Comparison of ENCODE assay signal across 8 mouse cellular contexts in the genomic region with DNA sequence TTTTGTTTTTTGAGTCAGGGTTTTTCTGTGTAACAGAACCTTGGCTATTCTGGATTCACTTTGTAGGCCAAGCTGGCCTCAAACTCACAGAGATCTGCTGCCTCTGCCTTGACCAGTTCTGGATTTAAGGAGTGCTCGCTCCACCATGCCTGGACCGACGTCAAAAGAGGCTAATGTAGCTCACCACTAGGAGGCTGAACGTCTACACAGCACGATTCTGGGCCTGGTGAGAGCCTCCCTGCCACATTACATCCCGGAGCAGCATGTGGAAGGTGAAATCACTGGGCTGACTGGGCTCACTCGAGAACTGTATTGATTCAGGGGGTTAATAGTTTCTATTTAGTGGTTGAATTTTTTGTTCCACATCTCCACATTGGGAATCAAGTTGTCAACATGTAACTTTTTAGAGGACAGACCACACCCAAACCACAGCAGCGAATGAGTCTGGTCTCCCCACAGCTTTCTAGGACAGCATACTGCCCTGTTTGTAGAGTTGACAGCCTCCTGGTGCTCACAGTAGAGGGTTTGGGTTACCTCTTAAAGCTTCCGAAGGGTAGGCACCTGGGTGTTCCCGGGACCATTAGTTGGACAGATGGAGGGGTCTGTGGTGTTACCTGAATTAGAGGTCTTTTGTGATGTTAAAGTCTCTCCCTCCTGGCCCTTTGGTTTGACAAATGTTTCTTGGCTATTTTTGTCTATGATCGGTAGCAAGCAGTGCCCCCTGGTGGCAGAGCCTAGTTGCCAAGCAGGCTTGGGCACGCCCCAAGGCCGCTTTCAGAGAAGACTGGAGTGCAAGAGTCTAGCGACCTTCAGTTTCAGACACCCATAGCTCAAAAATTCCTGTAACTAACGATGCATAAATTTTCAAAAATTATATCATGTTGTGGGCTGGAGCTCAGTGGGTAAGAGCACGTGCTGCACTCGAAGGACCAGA. TPM values are rescaled to one million over a fixed set of nuclear protein-coding genes. Genes with fewer than 3 reads are reported as not detected.
DNase-seq lines count a peak whose midpoint lies in the region; ATAC-seq lines count a peak whose summit lies in the region.

No protein-coding gene starts in this region.

- no peaks in the 10 kb centered on the region for H3K4me1 ChIP-seq in forebrain, embryonic 10.5 days
- H3K4me1 ChIP-seq in forebrain, embryonic 13.5 days = no peaks in the 10 kb centered on the region

- no peak overlapping the region for H3K4me3 ChIP-seq in forebrain, embryonic 10.5 days
- no peak overlapping the region for H3K4me3 ChIP-seq in forebrain, embryonic 13.5 days

- no peak for ATAC-seq in forebrain, embryonic 13.5 days

- no peak overlapping the region for H3K9ac ChIP-seq in forebrain, embryonic 13.5 days

- H3K9me3 ChIP-seq in forebrain, embryonic 10.5 days = no peaks in the 10 kb centered on the region
- H3K9me3 ChIP-seq in forebrain, embryonic 13.5 days (replicated peaks) = no peaks in the 10 kb centered on the region

- H3K4me2 ChIP-seq in forebrain, embryonic 13.5 days = no peak overlapping the region

- no peaks in the 10 kb centered on the region for H3K36me3 ChIP-seq in forebrain, embryonic 10.5 days (replicated peaks)
- no peaks in the 10 kb centered on the region for H3K36me3 ChIP-seq in forebrain, embryonic 13.5 days (ENCODE audit: poor library complexity, severe bottlenecking)

- DNase-seq in forebrain, embryonic 10.5 days (ENCODE audit: extremely low spot score, low spot score) = peak; percentile 64
- peak; percentile 38 for DNase-seq in T-cell, adult 2 months (ENCODE audit: low spot score)
- DNase-seq in cerebellum, postnatal 4 days (ENCODE audit: low spot score in 2 of 2) = peak; percentile 33 to 60
- peak; percentile 68 to 82 for DNase-seq in heart, postnatal 14 days
- peak; percentile 52 to 83 for DNase-seq in layer of hippocampus, postnatal 25 days (ENCODE audit: extremely low spot score in 1 of 2, low spot score in 1 of 2)
- DNase-seq in mesoderm, embryonic 11.5 days (ENCODE audit: low read depth, low spot score) = peak; percentile 71
- DNase-seq in spleen, postnatal 36 days (ENCODE audit: low spot score in 2 of 2) = peak; percentile 15 to 34

- intact Hi-C loops in heart, postnatal 14 days (cut with DNase I) = loop anchor here (5.0 kb wide), 1 partner anchor 51 kb away; a partner anchor contains a TSS

- H3K27ac ChIP-seq in forebrain, embryonic 10.5 days = no peak overlapping the region
- H3K27ac ChIP-seq in forebrain, embryonic 13.5 days = no peak overlapping the region

- 39% methylated on average over 17 of the region's 17 CpGs for WGBS in forebrain, embryonic 10.5 days
- WGBS in forebrain, embryonic 13.5 days = 34% methylated on average over 17 of the region's 17 CpGs

- no peaks in the 10 kb centered on the region for H3K27me3 ChIP-seq in forebrain, embryonic 10.5 days (ENCODE audit: poor library complexity, severe bottlenecking)
- no peaks in the 10 kb centered on the region for H3K27me3 ChIP-seq in forebrain, embryonic 13.5 days

RNA-seq across cellular contexts. Expression of a gene that starts 48.3 kb away (rescaled TPM):
- polyA plus RNA-seq in forebrain, embryonic 10.5 days (2016; fragmentation: Nextera tagmentation; extraction: Ambion mirVana) = 21.0 and 21.5 TPM in 2 replicates
- 115 and 120 TPM in 2 replicates for polyA plus RNA-seq in forebrain, embryonic 13.5 days (2015; fragmentation: Nextera tagmentation; extraction: Ambion mirVana)
- total RNA-seq in heart, postnatal 14 days (2021) = 1 to 10 TPM; 6.7 to 7.6 TPM
- total RNA-seq in layer of hippocampus, postnatal 25 days (2021) = 100 to 1,000 TPM; 600 to 645 TPM

RNA-seq across cellular contexts. Expression of a gene that starts 51.8 kb away (rescaled TPM):
- polyA plus RNA-seq in forebrain, embryonic 10.5 days (2016; fragmentation: Nextera tagmentation; extraction: Ambion mirVana) = 2.3 and 2.4 TPM in 2 replicates
- polyA plus RNA-seq in forebrain, embryonic 13.5 days (2015; fragmentation: Nextera tagmentation; extraction: Ambion mirVana) = 10.0 and 18.2 TPM in 2 replicates
- total RNA-seq in heart, postnatal 14 days (2021) = 1 to 10 TPM; 2.8 to 4.0 TPM
- 100 to 1,000 TPM; 179 to 190 TPM for total RNA-seq in layer of hippocampus, postnatal 25 days (2021)

RNA-seq across cellular contexts. Expression of a gene that starts 55.8 kb away (rescaled TPM):
- polyA plus RNA-seq in forebrain, embryonic 10.5 days (2016; fragmentation: Nextera tagmentation; extraction: Ambion mirVana) = 3.0 and 3.2 TPM in 2 replicates
- polyA plus RNA-seq in forebrain, embryonic 13.5 days (2015; fragmentation: Nextera tagmentation; extraction: Ambion mirVana) = 5.1 and 6.0 TPM in 2 replicates
- under 1 TPM in 1 of 2 experiments, not detected in 1; 0.29 TPM for total RNA-seq in heart, postnatal 14 days (2021)
- 1 to 10 TPM; 1.2 TPM for total RNA-seq in layer of hippocampus, postnatal 25 days (2021)

Comparison
In these comparisons a context has a peak if more than half of its experiments do, and no peak if none do; other contexts are left out.
1. DNase-seq: peak in every context shown above with its lines; median percentile 75 in heart, postnatal 14 days; 71 in mesoderm, embryonic 11.5 days; 68 in layer of hippocampus, postnatal 25 days; 64 in forebrain, embryonic 10.5 days; 46 in cerebellum, postnatal 4 days; 38 in T-cell, adult 2 months; 24 in spleen, postnatal 36 days.
2. RNA of a gene that starts 48.3 kb away (total RNA-seq): 600 to 645 TPM in layer of hippocampus, postnatal 25 days; 6.7 to 7.6 TPM in heart, postnatal 14 days; every median in the first group is over 10 times any median in the second.
3. RNA of a gene that starts 51.8 kb away (total RNA-seq): 179 to 190 TPM in layer of hippocampus, postnatal 25 days; 2.8 to 4.0 TPM in heart, postnatal 14 days; every median in the first group is over 10 times any median in the second.